Mouse (Mus musculus) ES-E14 (cell line): ENCODE results near the gene Unc13b.

ENCODE experiments used
- CHD2 ChIP-seq: IDR thresholded peaks from 2 replicates; pipeline ENCODE4 v1.6.1; 2014; ENCODE audit warnings: mild to moderate bottlenecking, low read depth, low read length, inconsistent platforms
- HCFC1 ChIP-seq: IDR thresholded peaks from 2 replicates; pipeline ENCODE4 v1.6.1; 2012; ENCODE audit warnings: low read length, inconsistent platforms, borderline replicate concordance; ENCODE audit not compliant: insufficient read depth
- MAFK ChIP-seq: IDR thresholded peaks from 2 replicates; pipeline ENCODE4 v1.6.1; 2014; ENCODE audit warnings: mild to moderate bottlenecking, low read depth, low read length, inconsistent platforms; ENCODE audit not compliant: insufficient read depth
- ZC3H11A ChIP-seq: IDR thresholded peaks from 2 replicates; pipeline ENCODE4 v1.6.1; 2012; ENCODE audit warnings: low read depth, mild to moderate bottlenecking, inconsistent platforms, low read length, borderline replicate concordance
- ZNF384 ChIP-seq: IDR thresholded peaks from 2 replicates; pipeline ENCODE4 v1.6.1; 2012; ENCODE audit warnings: low read depth, low read length, inconsistent platforms

DNA sequence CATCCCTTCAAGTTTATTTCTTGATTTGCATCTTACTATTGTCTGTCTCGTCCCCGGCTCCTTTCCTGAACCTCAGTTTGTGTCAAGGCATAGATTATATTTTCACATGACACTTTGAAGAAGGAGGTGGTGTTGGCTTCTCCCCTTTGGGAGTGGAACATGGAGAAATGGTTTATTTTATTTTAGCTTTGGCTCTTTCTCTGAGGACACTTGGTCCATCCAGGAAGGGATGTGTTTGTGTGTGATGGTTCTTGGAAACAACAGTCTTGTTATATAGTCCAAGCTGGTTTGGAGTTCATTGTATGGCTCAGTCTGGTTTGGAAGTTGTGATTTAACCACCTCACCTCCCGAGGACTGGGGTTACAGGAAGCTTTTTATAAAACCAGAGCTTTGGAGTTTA, 944 bp downstream of the Unc13b start:
- no peak for TF ChIP-seq ZNF384
- TF ChIP-seq MAFK, result no peak
- no peak for TF ChIP-seq HCFC1
- TF ChIP-seq CHD2, result no peak
- TF ChIP-seq ZC3H11A, result no peak
